Mouse (Mus musculus): Measurements from ENCODE around the gene Mgll. TPM values are rescaled to one million over a fixed set of nuclear protein-coding genes. Genes with fewer than 3 reads are reported as not detected.

Mgll gene
- polyA plus RNA-seq, 1 experiment: 19.9 TPM

DNA sequence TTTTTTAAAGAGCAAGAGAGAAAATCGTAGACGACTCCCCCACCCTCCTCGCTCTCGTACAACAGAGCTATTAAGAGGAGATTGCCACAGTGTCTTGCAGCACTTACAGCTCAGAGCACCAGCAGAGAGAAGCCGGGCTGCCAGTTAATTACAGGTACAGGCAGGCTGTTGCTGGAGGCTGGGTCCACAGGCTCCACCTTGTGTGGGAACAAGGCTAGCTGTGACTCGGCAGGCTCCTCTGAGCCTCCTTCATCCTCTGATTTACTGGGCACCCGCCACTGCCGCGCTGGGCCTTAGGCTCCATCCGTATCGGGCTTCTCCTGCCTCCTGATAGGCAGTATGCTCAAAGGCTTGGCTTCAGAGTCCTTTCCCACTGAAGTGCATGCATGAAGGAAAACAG is 64.0 kb downstream of the Mgll start:
- no peak overlapping the region for H3K27ac ChIP-seq (ENCODE audit: insufficient read depth, low read length)
- H3K4me1 ChIP-seq (ENCODE audit: control insufficient read depth, insufficient read depth, low read length): no peaks in the 10 kb centered on the region; the same call in 1 of the 2 replicates
- H3K4me3 ChIP-seq (ENCODE audit: insufficient read depth, low read length): no peak overlapping the region
- TF ChIP-seq POLR2A (IDR thresholded peaks at IDR 0.05; ENCODE audit: low read depth, low read length): no peak
- no peak for TF ChIP-seq CTCF (IDR thresholded peaks at IDR 0.05; ENCODE audit: borderline replicate concordance, insufficient read depth, low read length)

- H3K4me1 ChIP-seq (ENCODE audit: control insufficient read depth, insufficient read depth, low read length): no peaks in the 10 kb centered on the region; the same call in 1 of the 2 replicates
- no peak overlapping the region for H3K4me3 ChIP-seq (ENCODE audit: insufficient read depth, low read length)
- no peak overlapping the region for H3K27ac ChIP-seq (ENCODE audit: insufficient read depth, low read length)
- TF ChIP-seq POLR2A (IDR thresholded peaks at IDR 0.05; ENCODE audit: low read depth, low read length) (no peak), CTCF (IDR thresholded peaks at IDR 0.05; ENCODE audit: borderline replicate concordance, insufficient read depth, low read length) (no peak)
These were observed 67.1 kb downstream of the Mgll start for GRCm38 (mm10) chr6:88791299-88791698.

- H3K4me3 ChIP-seq (ENCODE audit: insufficient read depth, low read length): no peak overlapping the region
- TF ChIP-seq CTCF (IDR thresholded peaks at IDR 0.05; ENCODE audit: borderline replicate concordance, insufficient read depth, low read length) (no peak), POLR2A (IDR thresholded peaks at IDR 0.05; ENCODE audit: low read depth, low read length) (no peak)
- no peak overlapping the region for H3K27ac ChIP-seq (ENCODE audit: insufficient read depth, low read length)
- no peaks in the 10 kb centered on the region; the same call in 1 of the 2 replicates for H3K4me1 ChIP-seq (ENCODE audit: control insufficient read depth, insufficient read depth, low read length)
These were observed 68.0 kb downstream of the Mgll start for GRCm38 (mm10) chr6:88792147-88792691.

- no peak for TF ChIP-seq POLR2A (IDR thresholded peaks at IDR 0.05; ENCODE audit: low read depth, low read length)
- Histone ChIP-seq H3K4me3 (ENCODE audit: insufficient read depth, low read length) (no peak overlapping the region), H3K4me1 (ENCODE audit: control insufficient read depth, insufficient read depth, low read length) (no peaks in the 10 kb centered on the region), H3K27ac (ENCODE audit: insufficient read depth, low read length) (no peak overlapping the region)
These were observed 69.0 kb downstream of the Mgll start for GRCm38 (mm10) chr6:88793243-88793642.

DNA sequence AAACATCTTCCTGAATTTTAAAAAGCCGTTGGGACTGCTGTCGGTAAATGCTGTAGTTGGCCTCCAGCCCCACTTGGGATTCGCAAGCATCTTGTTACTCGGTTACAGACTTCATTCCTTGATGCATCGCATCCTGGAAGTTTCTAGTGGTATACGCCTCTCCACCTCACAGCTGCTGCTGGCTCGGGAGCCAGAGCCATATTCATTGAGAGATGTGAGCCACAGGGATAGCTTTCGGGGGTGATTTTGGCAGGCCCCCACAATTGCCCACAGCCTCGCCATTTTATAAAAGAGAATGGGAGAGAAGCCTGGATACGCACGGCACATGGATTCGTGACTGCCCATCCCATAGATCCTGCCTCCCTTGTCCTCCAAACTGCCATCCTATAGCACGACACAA is 69.7 kb downstream of the Mgll start:
- H3K4me1 ChIP-seq (ENCODE audit: control insufficient read depth, insufficient read depth, low read length): no peaks in the 10 kb centered on the region
- TF ChIP-seq POLR2A (IDR thresholded peaks at IDR 0.05; ENCODE audit: low read depth, low read length) (no peak), CTCF (IDR thresholded peaks at IDR 0.05; ENCODE audit: borderline replicate concordance, insufficient read depth, low read length) (no peak)
- H3K4me3 ChIP-seq (ENCODE audit: insufficient read depth, low read length): no peak overlapping the region
- H3K27ac ChIP-seq (ENCODE audit: insufficient read depth, low read length): no peak overlapping the region

- TF ChIP-seq CTCF (IDR thresholded peaks at IDR 0.05; ENCODE audit: borderline replicate concordance, insufficient read depth, low read length) (no peak), POLR2A (IDR thresholded peaks at IDR 0.05; ENCODE audit: low read depth, low read length) (no peak)
- Histone ChIP-seq H3K27ac (ENCODE audit: insufficient read depth, low read length) (no peak overlapping the region), H3K4me1 (ENCODE audit: control insufficient read depth, insufficient read depth, low read length) (no peaks in the 10 kb centered on the region), H3K4me3 (ENCODE audit: insufficient read depth, low read length) (no peak overlapping the region)
These were observed 70.4 kb downstream of the Mgll start for GRCm38 (mm10) chr6:88794561-88794971.

GRCm38 (mm10) chr6:88800191-88800590 is 76.0 kb downstream of the Mgll start:
- TF ChIP-seq CTCF (IDR thresholded peaks at IDR 0.05; ENCODE audit: borderline replicate concordance, insufficient read depth, low read length) (no peak), POLR2A (IDR thresholded peaks at IDR 0.05; ENCODE audit: low read depth, low read length) (no peak)
- no peak overlapping the region for H3K27ac ChIP-seq (ENCODE audit: insufficient read depth, low read length)
- H3K4me3 ChIP-seq (ENCODE audit: insufficient read depth, low read length): no peak overlapping the region
- H3K4me1 ChIP-seq (ENCODE audit: control insufficient read depth, insufficient read depth, low read length): no peaks in the 10 kb centered on the region

- H3K27ac ChIP-seq (ENCODE audit: insufficient read depth, low read length): no peak overlapping the region
- TF ChIP-seq POLR2A (IDR thresholded peaks at IDR 0.05; ENCODE audit: low read depth, low read length) (no peak), CTCF (IDR thresholded peaks at IDR 0.05; ENCODE audit: borderline replicate concordance, insufficient read depth, low read length) (no peak)
- no peaks in the 10 kb centered on the region for H3K4me1 ChIP-seq (ENCODE audit: control insufficient read depth, insufficient read depth, low read length)
- H3K4me3 ChIP-seq (ENCODE audit: insufficient read depth, low read length): no peak overlapping the region
These were observed 76.5 kb downstream of the Mgll start for GRCm38 (mm10) chr6:88800735-88801134.

DNA sequence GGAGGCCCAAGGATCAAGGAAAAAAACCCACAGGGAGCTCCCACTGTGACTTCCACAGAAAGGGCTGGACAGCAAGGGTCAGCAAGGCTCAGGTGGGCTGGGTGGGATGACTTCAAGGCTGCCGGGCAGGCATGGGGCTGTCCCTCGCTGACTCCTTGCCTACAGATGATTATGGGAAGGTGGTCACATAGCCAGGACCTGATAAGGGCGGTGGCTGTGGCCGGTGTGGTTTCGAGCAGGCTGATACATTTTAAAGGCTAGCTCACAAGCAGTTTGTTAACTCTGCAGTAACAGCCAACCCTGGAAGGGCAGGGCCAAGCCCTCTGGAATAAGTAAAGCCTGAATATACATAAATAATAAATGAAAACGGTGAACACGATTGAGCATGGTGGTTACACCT is 78.8 kb downstream of the Mgll start:
- no peak overlapping the region for H3K4me3 ChIP-seq (ENCODE audit: insufficient read depth, low read length)
- no peaks in the 10 kb centered on the region for H3K4me1 ChIP-seq (ENCODE audit: control insufficient read depth, insufficient read depth, low read length)
- TF ChIP-seq POLR2A (IDR thresholded peaks at IDR 0.05; ENCODE audit: low read depth, low read length): no peak
- no peak overlapping the region for H3K27ac ChIP-seq (ENCODE audit: insufficient read depth, low read length)

DNA sequence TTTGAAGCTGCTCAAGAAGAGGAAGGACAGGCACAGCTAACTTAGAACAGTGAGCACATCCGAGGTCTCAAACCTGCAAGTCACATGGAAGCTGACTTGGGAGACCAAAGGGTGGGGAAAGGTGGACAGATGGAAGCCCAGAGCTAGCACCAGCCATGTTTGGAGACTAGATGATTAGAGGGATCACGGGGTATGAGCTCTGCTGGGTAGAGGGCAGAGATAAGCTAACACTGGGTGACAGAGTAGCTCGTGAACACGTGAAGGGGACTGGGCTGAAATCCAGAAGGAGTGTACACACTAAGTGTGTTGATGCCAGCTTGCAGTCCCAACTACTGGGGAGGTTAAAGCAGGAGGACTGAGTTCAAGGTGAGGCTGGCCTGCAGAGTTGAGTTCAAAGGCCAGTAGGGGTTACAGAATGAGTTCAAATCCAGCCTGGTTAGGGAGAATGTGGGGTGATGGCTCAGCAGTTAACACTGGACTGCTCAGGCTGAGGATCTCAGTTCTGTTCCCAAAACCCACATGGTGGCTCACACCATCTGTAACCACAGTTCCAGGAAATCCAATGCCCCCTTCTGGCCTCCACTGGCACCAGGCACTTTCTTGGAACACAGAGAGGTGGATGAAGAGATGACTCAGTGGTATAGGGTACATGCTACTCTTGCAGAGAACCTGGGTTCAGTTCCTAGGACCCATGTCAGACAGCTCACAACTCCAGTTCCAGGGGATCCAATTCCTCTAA is 79.9 kb downstream of the Mgll start:
- Histone ChIP-seq H3K27ac (ENCODE audit: insufficient read depth, low read length) (no peak overlapping the region), H3K4me1 (ENCODE audit: control insufficient read depth, insufficient read depth, low read length) (no peaks in the 10 kb centered on the region), H3K4me3 (ENCODE audit: insufficient read depth, low read length) (no peak overlapping the region)
- no peak for TF ChIP-seq CTCF (IDR thresholded peaks at IDR 0.05; ENCODE audit: borderline replicate concordance, insufficient read depth, low read length)
- TF ChIP-seq POLR2A (IDR thresholded peaks at IDR 0.05; ENCODE audit: low read depth, low read length): no peak
